Mouse (Mus musculus): ENCODE data around the gene Dbt. TPM values are rescaled to one million over a fixed set of nuclear protein-coding genes. Genes with fewer than 3 reads are reported as not detected.

Dbt gene
- polyA plus RNA-seq (2012; rRNA removed) = 19.2 and 19.3 TPM in 2 replicates

DNA sequence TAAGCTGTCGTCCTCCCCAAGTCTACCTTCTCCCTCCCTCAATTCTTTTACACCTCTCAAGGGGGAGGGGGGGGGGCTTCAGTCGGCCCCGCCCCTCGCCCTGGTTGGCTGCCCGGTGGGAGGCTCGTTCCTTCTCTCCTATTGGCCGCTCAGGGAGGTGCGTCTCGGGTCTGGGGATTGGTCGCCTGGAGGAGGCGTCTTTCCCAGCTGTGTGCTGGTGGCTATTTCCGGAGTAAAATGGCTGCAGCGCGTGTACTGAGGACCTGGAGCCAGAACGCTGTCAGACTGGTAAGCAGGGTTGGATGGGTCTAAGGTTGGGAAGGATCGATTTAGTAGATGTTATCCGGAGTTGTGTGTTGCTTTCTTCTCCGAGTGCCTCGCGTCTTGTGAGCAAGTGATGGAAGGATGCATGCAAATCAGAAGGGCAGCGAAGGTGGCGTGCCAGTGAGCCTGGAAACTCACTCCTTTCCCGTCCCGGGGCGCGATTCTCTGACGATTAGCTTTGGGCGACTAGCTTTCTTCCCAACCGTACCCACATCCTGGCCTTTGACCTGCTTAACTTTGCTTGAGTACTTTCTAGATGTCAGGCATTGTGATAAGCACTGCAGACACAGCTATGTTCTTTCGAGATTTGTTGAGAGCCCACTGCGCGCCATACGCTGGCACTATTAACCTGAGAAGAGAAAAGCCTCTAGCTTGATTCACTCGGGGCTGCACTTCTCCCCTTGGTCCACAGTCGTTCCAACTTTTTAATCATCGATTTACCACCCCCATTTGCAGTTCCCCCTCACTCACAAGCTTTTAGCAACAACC is at the start of gene Dbt:
Gene Dbt (plus strand): TSS at position 167 of the 813 bp plus-strand sequence.
- TF ChIP-seq POLR2A (IDR thresholded peaks at IDR 0.05; ENCODE audit: extremely low read depth, insufficient read depth, low read length) (peak; percentile 87), CTCF (IDR thresholded peaks at IDR 0.05; ENCODE audit: extremely low read depth, insufficient read depth, low read length) (no peak)
- Histone ChIP-seq H3K4me3 (ENCODE audit: insufficient read depth, low read length) (peak within 1 kb of the TSS; percentile 67), H3K27ac (ENCODE audit: insufficient read depth, low read length) (no peak within 1 kb of the TSS)

GRCm38 (mm10) chr3:116464318-116464717 is 48.6 kb upstream of the Dbt start:
- H3K27ac ChIP-seq (ENCODE audit: insufficient read depth, low read length) = no peak overlapping the region
- no peaks in the 10 kb centered on the region for H3K4me1 ChIP-seq (ENCODE audit: control insufficient read depth, insufficient read depth, low read length)
- H3K4me3 ChIP-seq (ENCODE audit: insufficient read depth, low read length) = no peak overlapping the region
- TF ChIP-seq POLR2A (IDR thresholded peaks at IDR 0.05; ENCODE audit: extremely low read depth, insufficient read depth, low read length) = no peak
- TF ChIP-seq CTCF (IDR thresholded peaks at IDR 0.05; ENCODE audit: extremely low read depth, insufficient read depth, low read length) = no peak

More for the DNA sequence above, at the start of gene Dbt:
- peaks cover 3% of the 10 kb centered on the region for H3K4me1 ChIP-seq (ENCODE audit: control insufficient read depth, insufficient read depth, low read length)

GRCm38 (mm10) chr3:116465709-116466108 is 47.2 kb upstream of the Dbt start:
- Histone ChIP-seq H3K27ac (ENCODE audit: insufficient read depth, low read length) (no peak overlapping the region), H3K4me1 (ENCODE audit: control insufficient read depth, insufficient read depth, low read length) (no peaks in the 10 kb centered on the region), H3K4me3 (ENCODE audit: insufficient read depth, low read length) (no peak overlapping the region)
- TF ChIP-seq CTCF (IDR thresholded peaks at IDR 0.05; ENCODE audit: extremely low read depth, insufficient read depth, low read length) (no peak), POLR2A (IDR thresholded peaks at IDR 0.05; ENCODE audit: extremely low read depth, insufficient read depth, low read length) (no peak)

- TF ChIP-seq CTCF (IDR thresholded peaks at IDR 0.05; ENCODE audit: extremely low read depth, insufficient read depth, low read length) = no peak
- TF ChIP-seq POLR2A (IDR thresholded peaks at IDR 0.05; ENCODE audit: extremely low read depth, insufficient read depth, low read length) = no peak
- no peak overlapping the region for H3K27ac ChIP-seq (ENCODE audit: insufficient read depth, low read length)
- H3K4me3 ChIP-seq (ENCODE audit: insufficient read depth, low read length) = no peak overlapping the region
Measured at GRCm38 (mm10) chr3:116474602-116475001, 38.3 kb upstream of the Dbt start.

GRCm38 (mm10) chr3:116476686-116477298 is 36.1 kb upstream of the Dbt start:
- TF ChIP-seq POLR2A (IDR thresholded peaks at IDR 0.05; ENCODE audit: extremely low read depth, insufficient read depth, low read length) = no peak
- TF ChIP-seq CTCF (IDR thresholded peaks at IDR 0.05; ENCODE audit: extremely low read depth, insufficient read depth, low read length) = no peak
- Histone ChIP-seq H3K4me3 (ENCODE audit: insufficient read depth, low read length) (no peak overlapping the region), H3K27ac (ENCODE audit: insufficient read depth, low read length) (no peak overlapping the region), H3K4me1 (ENCODE audit: control insufficient read depth, insufficient read depth, low read length) (no peaks in the 10 kb centered on the region)

More at GRCm38 (mm10) chr3:116474602-116475001, 38.3 kb upstream of the Dbt start:
- no peaks in the 10 kb centered on the region for H3K4me1 ChIP-seq (ENCODE audit: control insufficient read depth, insufficient read depth, low read length)

GRCm38 (mm10) chr3:116477351-116477750 is 35.5 kb upstream of the Dbt start:
- no peak overlapping the region for H3K4me3 ChIP-seq (ENCODE audit: insufficient read depth, low read length)
- H3K4me1 ChIP-seq (ENCODE audit: control insufficient read depth, insufficient read depth, low read length) = no peaks in the 10 kb centered on the region
- TF ChIP-seq CTCF (IDR thresholded peaks at IDR 0.05; ENCODE audit: extremely low read depth, insufficient read depth, low read length) = no peak
- no peak overlapping the region for H3K27ac ChIP-seq (ENCODE audit: insufficient read depth, low read length)

- no peaks in the 10 kb centered on the region for H3K4me1 ChIP-seq (ENCODE audit: control insufficient read depth, insufficient read depth, low read length)
- no peak for TF ChIP-seq POLR2A (IDR thresholded peaks at IDR 0.05; ENCODE audit: extremely low read depth, insufficient read depth, low read length)
- no peak for TF ChIP-seq CTCF (IDR thresholded peaks at IDR 0.05; ENCODE audit: extremely low read depth, insufficient read depth, low read length)
- no peak overlapping the region for H3K4me3 ChIP-seq (ENCODE audit: insufficient read depth, low read length)
- H3K27ac ChIP-seq (ENCODE audit: insufficient read depth, low read length) = no peak overlapping the region
Measured at GRCm38 (mm10) chr3:116480119-116480518, 32.8 kb upstream of the Dbt start.

DNA sequence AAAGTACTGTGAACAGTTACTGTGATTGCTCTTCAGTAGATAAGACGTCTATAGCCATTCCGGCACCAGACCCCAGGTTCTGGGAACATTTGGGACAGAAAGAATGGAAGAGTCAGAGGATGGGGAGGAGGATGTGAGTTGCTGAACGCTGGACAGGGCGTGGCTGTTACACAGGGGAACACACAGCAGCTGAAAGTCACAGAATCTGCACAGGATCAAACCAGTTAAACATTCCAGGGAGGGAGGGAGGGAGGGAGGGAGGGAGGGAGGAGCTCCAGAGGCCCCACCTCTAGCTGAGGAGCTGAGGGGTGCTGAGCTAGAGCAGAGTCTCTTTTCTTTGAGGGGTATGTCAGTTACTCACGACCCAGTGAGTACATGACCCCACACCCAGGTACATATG is 31.9 kb upstream of the Dbt start:
- no peak for TF ChIP-seq POLR2A (IDR thresholded peaks at IDR 0.05; ENCODE audit: extremely low read depth, insufficient read depth, low read length)
- TF ChIP-seq CTCF (IDR thresholded peaks at IDR 0.05; ENCODE audit: extremely low read depth, insufficient read depth, low read length) = no peak
- no peaks in the 10 kb centered on the region for H3K4me1 ChIP-seq (ENCODE audit: control insufficient read depth, insufficient read depth, low read length)
- H3K27ac ChIP-seq (ENCODE audit: insufficient read depth, low read length) = no peak overlapping the region
- no peak overlapping the region for H3K4me3 ChIP-seq (ENCODE audit: insufficient read depth, low read length)

DNA sequence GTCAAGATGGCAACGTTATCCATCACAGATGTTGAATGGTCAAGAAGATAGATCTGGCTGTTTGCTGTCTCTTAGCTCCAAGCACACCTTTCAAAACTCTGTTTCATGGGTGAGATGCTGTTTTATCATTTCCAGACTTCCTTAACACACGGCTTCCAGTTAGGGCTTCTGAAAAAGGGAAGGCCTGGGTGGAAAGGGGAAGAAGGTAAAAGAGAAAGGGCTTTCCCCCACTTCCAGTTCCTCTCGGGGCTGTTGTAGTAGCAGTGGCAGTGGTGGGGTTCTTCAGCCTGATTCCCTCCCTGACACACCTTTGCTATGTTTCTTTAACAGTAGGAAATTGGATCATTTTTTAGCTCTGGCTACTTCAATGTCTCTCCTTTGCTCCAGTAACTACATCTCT is 30.1 kb upstream of the Dbt start:
- no peak for TF ChIP-seq POLR2A (IDR thresholded peaks at IDR 0.05; ENCODE audit: extremely low read depth, insufficient read depth, low read length)
- TF ChIP-seq CTCF (IDR thresholded peaks at IDR 0.05; ENCODE audit: extremely low read depth, insufficient read depth, low read length) = no peak
- H3K27ac ChIP-seq (ENCODE audit: insufficient read depth, low read length) = no peak overlapping the region
- H3K4me1 ChIP-seq (ENCODE audit: control insufficient read depth, insufficient read depth, low read length) = no peaks in the 10 kb centered on the region
- H3K4me3 ChIP-seq (ENCODE audit: insufficient read depth, low read length) = no peak overlapping the region

GRCm38 (mm10) chr3:116483271-116483670 is 29.6 kb upstream of the Dbt start:
- Histone ChIP-seq H3K27ac (ENCODE audit: insufficient read depth, low read length) (no peak overlapping the region), H3K4me1 (ENCODE audit: control insufficient read depth, insufficient read depth, low read length) (no peaks in the 10 kb centered on the region), H3K4me3 (ENCODE audit: insufficient read depth, low read length) (no peak overlapping the region)
- TF ChIP-seq POLR2A (IDR thresholded peaks at IDR 0.05; ENCODE audit: extremely low read depth, insufficient read depth, low read length) = no peak
